Mouse (Mus musculus) gastrocnemius, postnatal 10 days (tissue): Measurements from ENCODE around the gene Polr2g. TPM values are rescaled to one million over a fixed set of nuclear protein-coding genes. Genes with fewer than 3 reads are reported as not detected.

Experiments
- DNase-seq: peaks from one replicate; pipeline ENCODE4 v3.0.0; 2021; ENCODE audit warnings: mixed read lengths
- total RNA-seq, 2 experiments: library from RNA; stranded (reverse); gene quantifications; 2 replicates each; pipeline ENCODE4 v1.2.3; 2021

Polr2g gene
- total RNA-seq, 2 experiments from 2014 or later, result 40.9 to 45.1 TPM

DNA sequence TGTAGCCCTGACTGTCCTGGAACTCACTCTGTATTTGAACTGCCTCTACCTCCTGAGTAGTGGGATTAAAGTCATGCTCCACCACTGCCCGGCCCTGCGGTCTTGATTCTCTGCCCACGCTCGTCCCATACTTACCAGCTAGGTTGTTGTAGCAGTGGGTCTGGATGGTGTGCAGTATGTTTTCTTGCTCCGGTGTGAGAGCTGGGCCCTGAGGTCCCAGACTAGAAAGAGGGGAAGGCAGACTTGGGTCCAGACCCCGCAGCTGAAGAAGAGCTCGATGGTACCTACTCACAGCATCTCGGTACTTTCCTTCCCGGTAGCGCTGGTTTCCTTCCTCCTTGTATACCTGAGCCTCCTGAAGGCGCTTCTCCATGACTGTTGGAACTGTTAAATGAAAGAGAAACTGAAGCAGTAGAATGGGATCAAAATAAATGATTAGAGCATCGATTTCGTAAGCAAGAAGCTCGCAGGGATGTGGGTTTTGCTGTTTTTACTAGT, 20.0 kb upstream of the Polr2g start:
- no peak for DNase-seq

DNA sequence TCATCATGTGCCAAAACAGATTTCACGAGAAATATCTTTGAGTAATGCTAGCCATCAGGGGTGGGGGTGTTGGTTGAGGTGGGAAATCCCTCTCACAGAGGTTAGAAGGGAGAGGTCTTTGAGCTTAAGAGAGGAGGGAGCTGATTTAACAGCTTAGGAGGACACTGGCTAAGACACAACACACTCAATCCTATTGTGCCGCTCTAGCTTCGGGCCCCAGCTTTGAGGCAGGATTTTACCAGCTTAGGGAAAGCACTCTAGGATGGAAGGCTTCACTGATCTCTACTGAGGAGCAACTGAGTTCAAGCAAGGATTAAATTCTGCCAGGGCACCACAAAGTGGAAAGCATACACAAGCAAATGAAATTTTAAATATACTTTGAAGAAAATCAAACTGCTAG, 18.6 kb upstream of the Polr2g start:
- no peak for DNase-seq

DNA sequence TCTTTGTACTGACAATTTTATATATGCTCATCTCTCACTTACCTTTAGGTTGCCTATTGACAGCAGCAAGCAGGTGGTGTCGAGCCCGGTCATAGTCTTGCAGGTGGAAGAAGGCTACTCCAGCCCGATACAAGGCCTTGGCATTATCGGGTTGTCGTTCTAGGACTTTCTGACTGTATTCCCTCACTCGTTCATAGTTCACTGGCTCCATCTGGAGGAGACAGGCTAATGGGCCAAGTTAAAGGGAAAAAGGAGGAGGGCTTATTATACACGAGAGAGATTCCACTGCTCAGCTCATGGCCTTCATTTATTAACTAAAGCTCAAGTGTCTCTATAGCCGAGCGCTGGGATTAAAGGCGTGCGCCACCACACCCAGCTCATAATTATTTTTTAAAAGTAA, 17.4 kb upstream of the Polr2g start:
- no peak for DNase-seq

- no peak for DNase-seq
Measured at GRCm38 (mm10) chr19:8806810-8807209, 8.4 kb upstream of the Polr2g start.

- no peak for DNase-seq
Measured at GRCm38 (mm10) chr19:8803879-8804660, 5.7 kb upstream of the Polr2g start.

DNA sequence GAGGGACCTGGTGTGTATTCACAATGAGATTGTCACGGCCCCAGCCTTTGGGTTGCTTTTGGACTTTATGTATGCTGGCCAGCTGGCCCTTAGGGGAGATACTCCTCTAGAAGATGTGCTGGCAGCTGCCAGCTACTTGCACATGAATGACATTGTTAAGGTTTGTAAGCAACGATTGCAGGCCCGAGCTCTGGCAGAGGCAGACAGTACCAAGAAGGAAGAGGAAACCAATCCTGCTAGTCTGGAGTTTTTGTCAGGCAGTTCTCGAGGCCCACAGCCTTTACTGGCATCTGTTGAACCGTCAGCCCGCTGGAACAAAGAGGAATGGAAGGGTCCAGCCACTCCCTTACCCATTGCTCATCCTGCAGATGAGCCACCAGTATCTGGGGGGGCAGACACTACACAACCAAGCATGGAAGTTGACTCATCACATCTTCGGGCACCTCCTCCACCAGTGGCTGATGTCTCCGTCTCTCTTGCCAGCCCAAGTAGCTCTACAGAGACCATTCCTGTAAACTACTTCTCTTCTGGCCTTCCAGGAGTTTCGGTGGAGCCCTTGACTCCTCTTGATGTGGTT, 4.9 kb upstream of the Polr2g start:
- no peak for DNase-seq

DNA sequence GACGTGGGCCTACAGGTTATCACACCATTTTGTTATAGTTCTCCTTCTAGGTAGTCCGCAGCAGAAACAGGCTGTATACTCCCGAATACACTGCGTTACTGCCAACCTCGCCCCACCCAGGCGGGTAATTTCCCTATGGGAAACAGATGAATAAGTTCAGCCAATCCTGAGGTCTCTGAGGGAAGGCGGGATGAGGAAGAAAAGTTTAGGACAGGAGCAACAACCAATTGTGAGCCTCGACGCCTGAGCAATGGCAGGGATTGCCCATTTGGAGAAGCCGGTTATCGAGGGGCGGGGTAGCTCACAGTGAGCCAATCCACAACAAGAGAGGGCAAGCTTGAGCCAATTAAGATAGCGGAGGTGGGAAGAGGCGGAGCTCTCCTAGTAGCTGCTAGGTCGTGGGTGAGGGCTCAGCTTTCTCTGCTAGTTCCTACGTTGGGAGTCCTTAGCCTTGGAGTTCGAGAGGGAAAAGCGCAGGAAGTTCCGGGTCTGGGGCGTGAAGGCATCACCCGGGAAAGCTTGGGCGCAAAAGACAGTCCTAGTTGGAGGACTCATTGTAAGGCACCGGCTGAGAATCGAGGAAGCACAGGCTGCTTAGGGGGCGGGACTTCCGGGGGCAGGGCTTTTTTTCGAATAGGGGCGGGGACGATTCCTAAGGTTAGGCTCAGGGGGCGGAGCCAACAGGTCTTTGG, 3.9 kb upstream of the Polr2g start, which contains the start of gene Zbtb3:
Zbtb3 (plus strand) TSS at position 426 of the 692 bp plus-strand sequence.
- DNase-seq, result peak; percentile 78

DNA sequence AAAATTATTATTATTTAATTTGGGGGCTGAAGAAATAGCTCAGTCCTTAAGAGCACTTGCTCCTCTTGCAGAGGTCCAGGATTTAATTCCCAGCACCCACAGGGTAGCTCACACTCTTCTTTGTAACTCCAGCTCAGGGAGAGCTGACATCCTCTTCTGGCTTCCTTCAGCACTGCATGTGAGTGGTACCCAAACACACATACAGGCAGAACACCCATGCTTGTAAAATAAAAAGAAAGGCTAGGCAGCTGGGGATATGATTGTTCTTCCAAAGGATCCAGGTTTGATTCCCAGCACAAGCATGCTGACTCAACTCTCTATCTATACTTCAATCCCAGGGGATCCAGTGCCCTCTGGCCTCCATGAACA, 554 bp upstream of the Polr2g start:
- DNase-seq, result no peak

DNA sequence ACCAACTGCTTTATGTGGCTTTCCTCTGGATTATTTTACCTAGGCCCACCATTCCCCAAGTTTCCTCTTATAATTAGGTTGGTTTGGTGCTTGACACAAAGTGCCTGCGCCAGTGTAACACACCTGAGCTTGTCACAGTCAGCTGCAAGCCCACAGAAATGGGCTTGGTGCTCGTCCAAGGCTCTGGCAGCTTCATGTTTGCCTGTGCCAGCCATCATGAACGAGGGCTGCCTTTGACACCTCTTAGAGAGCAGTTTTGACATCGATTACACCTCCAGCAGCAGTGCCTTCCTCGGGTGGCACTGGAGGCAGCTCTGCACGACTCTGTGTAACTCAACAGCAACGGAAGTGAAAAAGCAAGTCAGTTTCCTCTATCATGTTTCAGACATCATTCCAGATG, 8.2 kb downstream of the Polr2g start:
- no peak for DNase-seq

- no peak for DNase-seq
Measured at GRCm38 (mm10) chr19:8789171-8789570, 9.2 kb downstream of the Polr2g start.

DNA sequence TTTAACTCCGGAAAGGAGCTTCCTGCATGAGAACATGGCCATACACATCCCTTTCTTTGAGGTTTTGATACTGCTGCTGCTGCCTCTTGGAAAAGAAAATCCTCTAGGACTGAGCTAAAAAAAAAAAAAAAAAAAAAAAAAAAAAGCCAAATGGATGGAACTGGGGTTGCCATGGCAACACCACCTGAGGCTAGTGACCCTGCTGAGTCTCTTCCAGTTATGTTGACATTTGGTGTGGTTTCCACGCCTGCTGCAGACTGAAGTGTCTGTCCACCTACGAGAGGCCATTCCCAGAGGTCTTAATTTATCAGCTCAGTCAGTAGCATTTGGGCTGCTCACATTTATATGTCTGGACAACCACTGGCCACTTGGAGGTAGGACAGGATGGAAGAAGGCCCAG, 9.9 kb downstream of the Polr2g start:
- DNase-seq, result no peak

GRCm38 (mm10) chr19:8786008-8786781, 12.2 kb downstream of the Polr2g start, which contains the start of gene Taf6l:
Gene Taf6l, minus strand, starts transcription at chr19:8786417.
- DNase-seq, result peak; percentile 84

DNA sequence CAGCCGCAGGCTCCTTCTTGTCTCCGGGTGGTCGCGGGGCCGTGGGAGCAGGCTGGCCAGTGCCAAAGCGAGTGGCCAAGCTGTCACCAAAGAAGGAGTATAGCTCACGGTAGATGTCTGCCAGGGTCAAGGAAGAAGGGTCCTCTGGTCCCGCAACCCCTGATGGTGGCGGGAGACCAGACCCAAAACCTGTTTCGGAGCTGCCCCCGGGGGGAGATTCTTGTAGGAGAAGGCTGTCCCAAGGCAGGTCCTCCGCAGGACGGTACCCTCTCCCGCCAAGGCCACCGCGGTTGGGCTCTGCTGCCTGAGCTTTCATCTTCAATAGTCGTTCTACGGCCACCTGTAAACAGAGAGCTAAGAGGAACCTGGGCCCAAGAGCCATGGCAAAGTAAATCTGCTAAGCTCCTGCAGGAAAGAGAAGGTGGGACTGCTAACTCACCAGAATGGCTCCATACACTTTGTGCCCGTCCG, 23.4 kb downstream of the Polr2g start:
- no peak for DNase-seq

GRCm38 (mm10) chr19:8774086-8774835, 24.1 kb downstream of the Polr2g start, which contains the start of gene Tmem179b:
Gene Tmem179b, minus strand, starts transcription at chr19:8774467.
- peak; percentile 96 for DNase-seq

GRCm38 (mm10) chr19:8773409-8773808, 25.0 kb downstream of the Polr2g start:
- no peak for DNase-seq

- no peak for DNase-seq
Measured at GRCm38 (mm10) chr19:8772996-8773395, 25.4 kb downstream of the Polr2g start.

- peak; percentile 78 for DNase-seq
Measured at GRCm38 (mm10) chr19:8770567-8771270, 27.7 kb downstream of the Polr2g start, which contains the start of gene Tmem223. Gene Tmem223, plus strand, starts transcription at chr19:8770996.

GRCm38 (mm10) chr19:8765562-8765961, 32.8 kb downstream of the Polr2g start:
- DNase-seq, result no peak

DNA sequence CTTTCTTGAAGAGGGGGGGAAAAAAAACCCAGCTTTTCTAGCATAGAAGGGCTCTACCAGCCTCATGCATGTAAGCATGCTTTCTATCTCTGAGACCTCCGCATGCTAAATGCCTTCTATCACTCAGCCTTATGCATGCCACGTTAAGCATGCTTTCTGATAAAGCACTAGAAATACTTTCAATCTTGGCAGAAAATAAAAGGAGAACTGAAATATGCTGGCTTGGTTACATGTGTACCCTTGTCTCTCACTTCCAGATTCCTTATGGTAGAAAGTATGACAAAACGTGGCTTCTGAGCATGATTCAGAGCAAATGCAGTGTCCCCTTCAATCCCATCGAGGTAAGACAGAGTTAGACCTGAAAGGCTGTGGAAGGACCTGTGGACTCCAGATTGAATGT, 35.1 kb downstream of the Polr2g start:
- no peak for DNase-seq

GRCm38 (mm10) chr19:8760757-8761156, 37.6 kb downstream of the Polr2g start:
- DNase-seq, result no peak

- DNase-seq, result no peak
Measured at GRCm38 (mm10) chr19:8758899-8759298, 39.5 kb downstream of the Polr2g start.
